Mouse (Mus musculus): ENCODE results near the gene Dcaf6.
"Not testable (repeated sequence)": the region's sequence is repeated elsewhere in the genome, so short reads cannot be mapped to it uniquely, and the experiment has no call there.

Gene Dcaf6

GRCm38 (mm10) chr1:165421357-165421915 is 38.8 kb downstream of the Dcaf6 start:
- DNase-seq (ENCODE audit: low read depth, low spot score), result no peak

- no peak for DNase-seq (ENCODE audit: low read depth, low spot score)
These were observed 63.9 kb downstream of the Dcaf6 start for GRCm38 (mm10) chr1:165396401-165396805.

- DNase-seq (ENCODE audit: low read depth, low spot score), result no peak
These were observed 64.3 kb downstream of the Dcaf6 start for GRCm38 (mm10) chr1:165395940-165396339.

- DNase-seq (ENCODE audit: low read depth, low spot score), result no peak
These were observed 65.4 kb downstream of the Dcaf6 start for GRCm38 (mm10) chr1:165394836-165395235.

- no peak for DNase-seq (ENCODE audit: low read depth, low spot score)
These were observed 67.2 kb downstream of the Dcaf6 start for GRCm38 (mm10) chr1:165393033-165393432.

GRCm38 (mm10) chr1:165388716-165389115 is 71.6 kb downstream of the Dcaf6 start:
- no peak for DNase-seq (ENCODE audit: low read depth, low spot score)

GRCm38 (mm10) chr1:165386525-165386923 is 73.8 kb downstream of the Dcaf6 start:
- DNase-seq (ENCODE audit: low read depth, low spot score), result no peak

GRCm38 (mm10) chr1:165385810-165386524 is 74.3 kb downstream of the Dcaf6 start:
- no peak for DNase-seq (ENCODE audit: low read depth, low spot score)

- no peak for DNase-seq (ENCODE audit: low read depth, low spot score)
These were observed 86.4 kb downstream of the Dcaf6 start for GRCm38 (mm10) chr1:165373839-165374238.

GRCm38 (mm10) chr1:165370990-165371389 is 89.3 kb downstream of the Dcaf6 start:
- DNase-seq (ENCODE audit: low read depth, low spot score), result no peak

GRCm38 (mm10) chr1:165365057-165365456 is 95.2 kb downstream of the Dcaf6 start:
- no peak for DNase-seq (ENCODE audit: low read depth, low spot score)

GRCm38 (mm10) chr1:165363271-165363670 is 97.0 kb downstream of the Dcaf6 start:
- DNase-seq (ENCODE audit: low read depth, low spot score), result no peak

GRCm38 (mm10) chr1:165356347-165356746 is 103.9 kb downstream of the Dcaf6 start:
- no peak for DNase-seq (ENCODE audit: low read depth, low spot score)

- DNase-seq (ENCODE audit: low read depth, low spot score), result no peak
These were observed 111.6 kb downstream of the Dcaf6 start for GRCm38 (mm10) chr1:165348627-165349026.

- DNase-seq (ENCODE audit: low read depth, low spot score), result no peak
These were observed 115.8 kb downstream of the Dcaf6 start for GRCm38 (mm10) chr1:165344453-165344852.

- no peak for DNase-seq (ENCODE audit: low read depth, low spot score)
These were observed 118.1 kb downstream of the Dcaf6 start for GRCm38 (mm10) chr1:165342126-165342525.

- no peak for DNase-seq (ENCODE audit: low read depth, low spot score)
These were observed 127.5 kb downstream of the Dcaf6 start for GRCm38 (mm10) chr1:165332797-165333196.

- no peak for DNase-seq (ENCODE audit: low read depth, low spot score)
These were observed 129.4 kb downstream of the Dcaf6 start for GRCm38 (mm10) chr1:165330859-165331258.

GRCm38 (mm10) chr1:165328384-165329289 is 131.6 kb downstream of the Dcaf6 start:
- not testable (repeated sequence) for DNase-seq (ENCODE audit: low read depth, low spot score)

- no peak for DNase-seq (ENCODE audit: low read depth, low spot score)
These were observed 132.4 kb downstream of the Dcaf6 start for GRCm38 (mm10) chr1:165327831-165328230.

GRCm38 (mm10) chr1:165327370-165327769 is 132.9 kb downstream of the Dcaf6 start:
- no peak for DNase-seq (ENCODE audit: low read depth, low spot score)

GRCm38 (mm10) chr1:165322934-165323333 is 137.3 kb downstream of the Dcaf6 start:
- no peak for DNase-seq (ENCODE audit: low read depth, low spot score)

Data from embryo, embryonic 11.5 days (tissue).